In genomic region chr1:119265192-119265891, GRCm38 (mm10) we compare ENCODE assay signal across 15 mouse cellular contexts.
DNase-seq lines count a peak whose midpoint lies in the region; ATAC-seq lines count a peak whose summit lies in the region.
"Had no signal": no experiment of that assay in that cellular context is flagged by ENCODE, and none has a peak within 500 bp of the region (broad histone marks: within the 10 kb centered on the region; RNA-seq: fewer than 3 reads in every experiment).

No protein-coding gene starts in this region.

- no peak overlapping the region for H3K9ac ChIP-seq in neural tube, embryonic 11.5 days (ENCODE audit: low read length)
- H3K9ac ChIP-seq in hindbrain, embryonic 12.5 days: no peak overlapping the region
- H3K9ac ChIP-seq in midbrain, embryonic 13.5 days (replicated peaks): no peak overlapping the region
- no peak overlapping the region for H3K9ac ChIP-seq in kidney, embryonic 15.5 days
- H3K9ac ChIP-seq: embryonic facial prominence, embryonic 15.5 days; intestine, embryonic 15.5 days; liver, postnatal 0 days had no signal

- no peak overlapping the region for H3K4me3 ChIP-seq in neural tube, embryonic 11.5 days (ENCODE audit: low read depth, low read length)
- no peak overlapping the region for H3K4me3 ChIP-seq in hindbrain, embryonic 12.5 days
- H3K4me3 ChIP-seq in midbrain, embryonic 13.5 days (replicated peaks): no peak overlapping the region
- H3K4me3 ChIP-seq in kidney, embryonic 15.5 days (replicated peaks): no peak overlapping the region
- H3K4me3 ChIP-seq: embryonic facial prominence, embryonic 15.5 days; intestine, embryonic 15.5 days had no signal

- H3K4me2 ChIP-seq in neural tube, embryonic 11.5 days (ENCODE audit: low read depth): no peak overlapping the region
- H3K4me2 ChIP-seq in hindbrain, embryonic 12.5 days (replicated peaks): no peak overlapping the region
- no peak overlapping the region for H3K4me2 ChIP-seq in midbrain, embryonic 13.5 days (replicated peaks)
- H3K4me2 ChIP-seq in kidney, embryonic 15.5 days: no peak overlapping the region
- H3K4me2 ChIP-seq: embryonic facial prominence, embryonic 15.5 days; intestine, embryonic 15.5 days had no signal

- no peaks in the 10 kb centered on the region for H3K27me3 ChIP-seq in neural tube, embryonic 11.5 days (ENCODE audit: control insufficient read depth, insufficient read depth, low read length)
- peaks cover 16% of the 10 kb centered on the region; the same call in 1 of the 2 replicates for H3K27me3 ChIP-seq in hindbrain, embryonic 12.5 days
- peaks cover 45% of the 10 kb centered on the region for H3K27me3 ChIP-seq in midbrain, embryonic 13.5 days
- H3K27me3 ChIP-seq in kidney, embryonic 15.5 days: no peaks in the 10 kb centered on the region
- H3K27me3 ChIP-seq: embryonic facial prominence, embryonic 15.5 days; intestine, embryonic 15.5 days had no signal

- no peaks in the 10 kb centered on the region for H3K9me3 ChIP-seq in neural tube, embryonic 11.5 days (ENCODE audit: control insufficient read depth, low read length)
- peaks cover 5% of the 10 kb centered on the region for H3K9me3 ChIP-seq in hindbrain, embryonic 12.5 days (replicated peaks)
- H3K9me3 ChIP-seq in midbrain, embryonic 13.5 days: peaks cover 6% of the 10 kb centered on the region; the same call in 1 of the 2 replicates
- H3K9me3 ChIP-seq in kidney, embryonic 15.5 days (replicated peaks): 0 out of 2 replicates have a peak, but pooled peaks cover 6% of the 10 kb centered on the region
- H3K9me3 ChIP-seq: embryonic facial prominence, embryonic 15.5 days; intestine, embryonic 15.5 days had no signal

- WGBS in neural tube, embryonic 11.5 days: 68% methylated on average over 10 of the region's 10 CpGs
- WGBS in hindbrain, embryonic 12.5 days: 56% methylated on average over 10 of the region's 10 CpGs
- WGBS in midbrain, embryonic 13.5 days: 57% methylated on average over 10 of the region's 10 CpGs
- WGBS in kidney, embryonic 15.5 days: 78% methylated on average over 10 of the region's 10 CpGs

- H3K27ac ChIP-seq in neural tube, embryonic 11.5 days (ENCODE audit: low read depth, low read length): no peak overlapping the region
- no peak overlapping the region for H3K27ac ChIP-seq in hindbrain, embryonic 12.5 days
- H3K27ac ChIP-seq in midbrain, embryonic 13.5 days: no peak overlapping the region
- no peak overlapping the region for H3K27ac ChIP-seq in kidney, embryonic 15.5 days
- H3K27ac ChIP-seq: embryonic facial prominence, embryonic 15.5 days; intestine, embryonic 15.5 days; macrophage had no signal

- no peak for DNase-seq in neural tube, embryonic 11.5 days (ENCODE audit: low spot score)
- no peak for DNase-seq in neural tube, embryonic 10.5 days (ENCODE audit: extremely low spot score, low spot score)
- DNase-seq in urinary bladder, postnatal 36 days (ENCODE audit: low spot score in 2 of 2): no peak
- DNase-seq in adipocyte (ENCODE audit: low spot score): no peak
- DNase-seq: adrenal gland, postnatal 25 days; cerebellum, postnatal 14 days; kidney, postnatal 36 days; layer of hippocampus, postnatal 36 days; liver, postnatal 0 days had no signal

- H3K36me3 ChIP-seq in neural tube, embryonic 11.5 days (ENCODE audit: control insufficient read depth, insufficient read depth, low read length): no peaks in the 10 kb centered on the region
- no peaks in the 10 kb centered on the region for H3K36me3 ChIP-seq in hindbrain, embryonic 12.5 days
- no peaks in the 10 kb centered on the region for H3K36me3 ChIP-seq in midbrain, embryonic 13.5 days
- no peaks in the 10 kb centered on the region for H3K36me3 ChIP-seq in kidney, embryonic 15.5 days
- H3K36me3 ChIP-seq: embryonic facial prominence, embryonic 15.5 days; intestine, embryonic 15.5 days had no signal

- 0 out of 2 replicates have a peak, but pooled peaks cover 2% of the 10 kb centered on the region for H3K4me1 ChIP-seq in neural tube, embryonic 11.5 days (ENCODE audit: control insufficient read depth, insufficient read depth, low read length)
- H3K4me1 ChIP-seq in hindbrain, embryonic 12.5 days: peaks cover 14% of the 10 kb centered on the region
- H3K4me1 ChIP-seq in midbrain, embryonic 13.5 days (replicated peaks): peaks cover 10% of the 10 kb centered on the region
- H3K4me1 ChIP-seq in kidney, embryonic 15.5 days: no peaks in the 10 kb centered on the region
- H3K4me1 ChIP-seq: embryonic facial prominence, embryonic 15.5 days; intestine, embryonic 15.5 days had no signal

- ATAC-seq in neural tube, embryonic 11.5 days (ENCODE audit: insufficient read depth, low FRiP score, low TSS enrichment): peak; percentile 73
- peak; percentile 92 for ATAC-seq in hindbrain, embryonic 12.5 days (ENCODE audit: low FRiP score)
- ATAC-seq in midbrain, embryonic 13.5 days: peak; percentile 85
- no peak for ATAC-seq in kidney, embryonic 15.5 days (replicated peaks; ENCODE audit: low FRiP score)
- ATAC-seq: intestine, embryonic 15.5 days; liver, postnatal 0 days had no signal
